Mouse (Mus musculus): ENCODE measurements at regions not wholly inside any gene's neighbourhood (a gene's known extent, or its start where the extent isn't known, plus 50 kb on each side); places are given as distances from the start of the nearest gene placed in this dataset.
A peak's percentile ranks its signal among the peaks of the same experiment; 100 is the strongest.
"Not testable (repeated sequence)": the region's sequence is repeated elsewhere in the genome, so short reads cannot be mapped to it uniquely, and the experiment has no call there.

DNA sequence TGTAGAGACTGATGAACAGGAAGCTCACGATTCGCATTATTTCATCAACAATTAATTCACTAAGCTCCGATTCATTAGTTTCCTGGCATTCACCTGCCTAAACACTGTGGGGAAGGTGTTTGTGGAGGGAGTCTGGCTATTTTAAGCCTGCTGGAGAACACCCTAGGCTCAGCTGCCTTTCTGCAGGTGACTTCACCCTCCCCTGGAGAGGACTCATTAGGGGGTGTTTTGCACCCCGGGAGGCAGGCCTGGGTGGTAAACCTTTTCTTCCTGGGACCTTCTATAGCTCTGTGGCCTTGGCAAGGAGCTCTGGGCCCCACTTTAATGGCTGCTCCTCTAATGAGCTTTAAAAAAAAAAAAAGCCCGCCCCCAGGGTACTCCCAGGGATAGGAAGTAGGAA is 55.4 kb upstream of the Bnc1 start:
- DNase-seq (ENCODE audit: low spot score in 2 of 2), result no peak

DNA sequence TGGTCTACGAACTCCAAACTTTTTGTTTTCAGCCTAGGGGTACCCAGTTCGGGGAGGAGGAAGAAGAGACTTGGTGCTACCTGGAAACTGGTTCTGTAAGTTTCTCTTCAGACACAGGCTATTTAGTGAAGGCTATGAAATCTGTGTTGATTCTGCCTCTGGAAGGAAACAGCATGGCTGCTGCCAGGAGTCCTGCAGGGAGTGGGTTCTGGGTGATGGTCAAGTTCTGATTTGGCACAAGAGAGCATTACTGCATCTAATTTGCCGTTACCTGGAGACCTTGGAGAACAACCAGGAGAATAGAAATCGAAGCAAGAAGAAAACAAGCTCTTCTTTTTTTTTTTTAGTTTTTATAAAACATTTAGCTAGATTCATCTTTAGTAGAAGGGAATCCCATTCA is 61.3 kb upstream of the Bnc1 start:
- DNase-seq (ENCODE audit: low spot score in 2 of 2), result no peak

DNA sequence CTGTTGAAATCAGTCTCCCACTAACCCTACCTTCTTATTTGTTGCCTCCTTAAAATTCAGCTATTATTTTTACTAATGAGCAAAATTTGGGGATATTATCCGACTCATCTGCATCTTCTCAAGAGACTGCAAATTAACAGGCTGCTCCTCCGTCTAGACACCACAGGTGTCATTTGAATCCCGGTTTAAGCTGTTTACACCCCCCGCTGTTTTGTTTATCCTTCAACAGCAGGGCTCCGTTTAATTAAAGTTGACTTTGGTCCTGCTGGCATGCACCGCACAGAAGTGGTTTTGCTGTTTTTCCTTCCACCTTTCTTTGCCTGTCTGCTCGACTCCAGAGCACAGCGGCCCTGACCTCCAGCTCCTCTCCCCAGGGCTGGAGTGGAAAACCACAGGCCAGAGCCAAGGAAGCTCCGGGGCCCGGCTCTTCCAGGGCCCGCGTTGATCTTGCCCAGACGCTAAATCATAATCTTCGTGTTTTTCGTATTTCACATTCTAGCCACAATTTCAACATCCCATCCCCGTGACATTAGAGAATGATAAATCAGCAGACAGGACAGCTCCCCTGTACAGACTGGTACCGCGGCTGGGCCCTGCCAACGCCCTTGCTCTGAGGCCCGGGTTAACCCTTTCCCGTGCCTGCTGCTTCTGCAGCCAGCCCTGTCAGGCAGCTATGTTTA is 64.6 kb upstream of the Bnc1 start:
- no peak for DNase-seq (ENCODE audit: low spot score in 2 of 2)

DNA sequence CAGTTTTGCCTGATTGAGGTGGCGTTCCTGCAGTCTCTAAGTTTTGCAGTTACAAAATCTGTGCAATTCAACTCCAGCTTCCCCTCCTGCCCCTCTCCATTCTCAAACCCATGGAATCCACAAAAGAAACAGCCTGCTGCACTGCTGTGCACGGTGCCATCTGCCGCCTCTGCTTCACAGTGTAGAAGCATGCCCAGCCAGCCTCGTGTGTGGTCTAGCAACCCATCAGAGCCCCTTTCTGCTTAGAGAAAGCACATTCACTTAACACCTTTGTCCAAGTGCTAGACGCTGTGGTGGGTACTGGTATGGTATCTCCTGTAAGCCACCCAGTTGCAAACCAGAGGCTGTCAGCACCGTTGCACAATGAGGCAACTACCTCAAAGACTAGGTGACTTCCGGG is 71.3 kb upstream of the Bnc1 start:
- no peak for DNase-seq (ENCODE audit: low spot score in 2 of 2)

DNA sequence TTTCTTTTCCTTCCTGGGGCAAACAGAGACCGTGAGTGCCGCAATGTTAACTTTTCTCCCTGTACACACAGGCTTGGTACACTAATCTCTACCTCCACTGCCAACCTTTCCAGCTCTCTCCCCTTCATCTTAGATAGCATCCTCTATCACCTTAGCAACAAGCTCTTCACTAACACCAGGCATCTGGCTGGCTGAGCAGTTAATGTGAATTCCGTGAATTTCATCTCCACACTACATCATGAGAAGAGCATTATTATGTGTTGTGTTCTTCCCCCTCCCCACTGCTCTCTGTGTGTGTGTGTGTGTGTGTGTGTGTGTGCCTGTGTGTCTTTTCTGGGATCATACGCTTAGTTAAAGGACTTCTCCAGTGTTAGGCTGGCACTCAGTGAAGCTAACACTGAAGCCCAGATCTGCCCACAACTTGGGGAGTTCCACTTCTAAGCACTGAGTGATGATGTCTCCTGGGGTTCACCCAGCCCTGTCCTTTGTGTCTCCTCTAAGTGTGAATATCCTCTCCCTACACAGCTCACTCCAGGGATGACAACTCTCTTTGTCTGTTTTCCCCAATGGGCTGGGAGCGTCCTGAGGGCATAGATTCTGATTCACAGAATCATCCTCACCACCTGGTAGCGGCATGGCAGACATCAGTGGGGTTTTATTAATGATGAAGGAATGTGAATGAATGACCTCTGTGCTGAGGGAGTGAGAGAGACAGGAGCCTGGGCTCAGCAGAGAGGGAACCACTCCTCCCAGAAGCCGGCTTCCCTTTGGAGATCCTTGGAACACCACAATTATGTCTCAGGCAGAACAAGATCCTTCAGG is 77.7 kb upstream of the Bnc1 start:
- DNase-seq (ENCODE audit: low spot score in 2 of 2), result no peak

DNA sequence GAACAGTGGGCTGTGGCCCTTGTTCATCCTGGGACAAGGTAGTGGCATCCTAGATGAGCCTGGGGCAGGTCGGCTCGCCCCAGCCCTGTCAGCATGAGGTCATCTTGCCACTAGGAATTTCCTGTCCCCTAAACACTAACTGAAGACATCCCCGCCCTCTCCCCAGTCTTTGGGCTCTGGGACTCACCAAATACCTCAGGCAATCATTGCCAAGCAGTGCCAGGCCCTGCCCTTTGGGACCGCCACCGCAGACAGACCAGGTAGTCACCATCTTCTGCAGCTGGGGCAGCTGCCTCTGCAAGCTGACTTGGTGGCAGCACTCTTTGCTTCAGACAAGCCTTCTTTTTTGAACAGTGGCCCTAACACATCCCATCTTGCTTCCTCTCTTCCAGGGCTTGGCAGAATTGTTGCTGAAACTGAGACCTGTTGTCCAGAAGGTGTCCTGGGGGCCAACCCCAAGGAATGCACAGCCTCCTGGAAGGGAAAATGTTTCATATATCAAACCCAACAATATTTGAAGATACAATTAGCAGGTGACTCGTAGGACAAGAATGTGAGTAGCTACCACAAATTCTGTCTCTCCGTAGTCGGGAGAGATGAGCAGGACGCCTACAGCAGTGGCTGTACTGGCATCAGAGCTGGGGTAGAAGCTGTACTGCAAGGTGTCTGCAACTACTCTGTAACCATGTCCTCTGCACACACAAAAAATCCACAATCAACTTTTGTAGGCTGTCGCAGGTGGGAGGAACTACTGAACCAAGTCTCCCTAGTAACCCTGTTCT is 79.0 kb upstream of the Bnc1 start:
- no peak for DNase-seq (ENCODE audit: low spot score in 2 of 2)

DNA sequence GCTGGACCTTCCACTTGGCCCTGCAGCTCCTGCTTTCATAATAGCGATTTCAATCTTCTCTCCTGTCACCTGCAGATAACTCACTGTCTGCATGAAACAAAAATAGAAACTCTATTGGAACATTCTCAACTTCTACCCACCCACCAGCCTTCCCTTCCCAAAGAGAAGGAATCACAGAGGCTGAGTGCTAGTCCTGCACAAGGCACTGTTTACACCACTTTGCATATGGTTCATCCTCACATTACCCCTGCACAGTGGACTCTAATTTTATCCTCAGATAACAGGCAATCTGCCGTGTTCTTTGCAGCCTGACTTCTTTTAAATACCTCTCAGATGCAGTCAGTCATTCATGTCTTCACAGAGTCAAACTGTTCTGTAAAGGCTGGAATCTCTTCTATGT is 83.3 kb upstream of the Bnc1 start:
- DNase-seq (ENCODE audit: low spot score in 2 of 2), result no peak

DNA sequence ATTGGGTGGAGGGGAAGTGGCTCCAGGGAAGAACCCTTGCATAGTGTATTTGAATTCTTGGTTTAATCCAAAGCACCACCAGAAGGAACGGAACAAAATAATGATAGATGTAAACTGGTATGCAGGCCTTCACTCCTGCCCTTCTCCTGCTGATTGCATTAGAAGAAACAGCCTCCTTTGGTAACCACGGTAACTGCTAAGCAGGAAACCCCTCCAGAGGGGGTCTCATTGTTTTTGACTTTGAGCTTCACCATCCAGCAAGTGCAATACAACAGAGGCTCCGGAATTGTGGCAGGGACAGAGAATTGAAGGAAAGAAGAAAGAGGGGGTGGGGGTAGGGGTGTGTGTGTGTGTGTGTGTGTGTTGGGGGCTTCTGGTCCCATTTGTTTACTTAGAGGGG is 89.8 kb upstream of the Bnc1 start:
- no peak for DNase-seq (ENCODE audit: low spot score in 2 of 2)

DNA sequence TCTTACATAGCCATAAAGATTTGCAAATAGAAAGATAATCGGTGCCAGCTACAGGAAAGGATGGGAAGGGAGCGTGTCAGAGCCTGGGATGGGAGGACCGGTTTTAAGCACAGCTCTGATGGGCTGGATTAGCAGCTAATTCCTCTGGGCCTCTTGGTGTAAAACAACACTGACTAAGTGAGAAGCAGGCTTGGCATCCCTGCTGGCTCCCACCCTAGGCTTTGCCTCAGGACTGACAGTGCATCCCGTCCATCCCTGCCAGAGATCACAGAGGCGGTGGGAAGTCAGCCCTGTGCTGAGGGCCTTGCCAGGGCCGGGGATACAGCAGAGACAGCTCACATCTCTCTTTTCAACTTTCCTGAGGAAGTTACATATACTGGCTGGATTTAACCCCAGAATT is 90.8 kb upstream of the Sh3gl3 start:
- no peak for DNase-seq (ENCODE audit: low spot score in 2 of 2)

DNA sequence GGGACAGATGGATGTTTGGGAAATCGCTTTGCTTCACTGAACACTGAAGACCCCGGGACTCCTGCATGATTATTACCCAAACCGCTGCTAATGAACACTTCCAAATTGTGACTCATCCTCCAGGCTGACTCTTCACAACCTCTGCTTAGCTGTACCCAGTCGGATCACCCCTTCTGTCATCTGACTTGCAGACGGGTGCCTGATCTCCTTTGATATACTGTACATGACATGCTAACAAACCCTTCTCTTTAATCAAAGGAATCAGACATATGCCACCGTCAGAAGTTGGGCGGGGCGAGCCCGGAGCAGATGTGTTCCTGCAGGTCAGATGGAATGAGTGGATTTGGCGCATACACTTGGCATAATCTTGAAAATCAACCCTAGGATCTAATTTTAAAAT is 89.2 kb upstream of the Sh3gl3 start:
- DNase-seq (ENCODE audit: low spot score in 2 of 2), result no peak

DNA sequence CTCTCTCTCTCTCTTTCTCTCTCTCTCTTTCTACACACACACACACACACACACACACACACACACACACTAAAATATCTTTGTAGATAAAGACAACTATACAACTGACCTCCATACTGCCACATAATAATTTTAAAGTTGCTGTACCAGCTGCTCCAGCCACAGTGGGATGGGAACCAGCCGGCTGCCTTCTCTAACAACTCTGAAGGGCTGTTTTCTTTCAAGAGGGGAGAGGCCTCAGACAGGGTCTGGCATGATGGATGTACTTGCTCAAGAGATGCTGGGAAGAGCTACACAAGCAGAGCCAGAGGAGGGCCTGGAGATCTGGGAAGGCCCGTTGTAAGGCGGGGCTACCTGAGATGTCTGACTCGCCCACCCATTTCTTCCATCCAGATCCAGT is 88.4 kb upstream of the Sh3gl3 start:
- DNase-seq (ENCODE audit: low spot score in 2 of 2), result no peak

DNA sequence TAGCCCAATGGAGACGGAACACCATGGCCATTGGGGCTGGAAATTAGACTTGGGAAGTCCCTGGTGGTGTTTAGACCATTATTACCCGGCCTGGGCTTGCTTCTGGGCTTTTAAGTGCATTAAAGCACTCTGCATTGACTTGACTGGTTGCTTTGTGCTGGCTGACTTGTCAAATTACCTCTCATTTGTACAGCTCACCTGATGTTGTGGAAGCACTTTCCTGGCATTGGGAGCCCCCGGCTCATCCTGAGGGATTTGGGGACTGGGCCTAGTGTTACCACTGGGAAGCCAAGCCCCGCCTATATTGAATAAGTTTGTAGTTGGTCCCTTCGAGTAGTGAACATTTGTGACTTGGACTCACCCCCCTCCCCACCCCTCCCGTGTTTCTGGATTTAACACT is 75.5 kb upstream of the Sh3gl3 start:
- no peak for DNase-seq (ENCODE audit: low spot score in 2 of 2)

DNA sequence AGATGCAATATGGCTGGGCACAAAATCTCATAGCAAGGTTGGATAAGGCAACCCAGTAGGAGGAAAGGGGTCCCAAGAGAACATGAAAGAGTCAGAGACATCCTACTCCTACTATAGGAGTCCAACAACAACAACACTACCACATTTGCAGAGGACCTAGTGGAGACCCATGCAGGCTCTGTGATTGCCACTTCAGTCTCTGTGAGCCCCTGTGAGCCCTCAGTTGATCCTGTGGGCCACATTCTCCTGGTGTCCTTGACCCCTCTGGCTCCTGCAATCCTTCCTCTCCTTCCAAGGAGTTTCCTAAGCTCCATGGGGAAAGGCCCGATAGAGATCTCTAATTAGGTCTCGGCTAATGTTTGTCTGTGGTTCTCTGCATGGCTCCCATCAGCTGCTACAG is 72.3 kb upstream of the Sh3gl3 start:
- DNase-seq (ENCODE audit: low spot score in 2 of 2), result no peak

DNA sequence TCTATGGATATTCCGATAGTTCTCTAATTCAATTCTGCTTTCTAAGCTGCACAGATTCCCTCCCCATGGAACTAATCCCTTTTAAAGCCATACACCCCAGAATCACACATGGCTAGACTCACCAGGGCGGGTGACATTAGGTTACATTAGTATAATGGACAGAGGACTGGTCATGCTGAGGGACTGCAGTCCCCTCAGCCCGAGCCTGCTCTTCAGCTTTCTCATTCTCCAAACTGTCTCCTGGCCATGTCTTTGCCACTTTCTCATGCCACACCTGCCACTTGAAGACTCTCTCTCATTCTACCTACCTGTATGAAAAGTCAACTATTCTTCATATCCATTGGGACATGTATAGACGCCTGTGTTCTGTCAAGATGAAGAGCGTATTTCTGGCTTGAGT is 68.0 kb upstream of the Sh3gl3 start:
- DNase-seq (ENCODE audit: low spot score in 2 of 2), result no peak

DNA sequence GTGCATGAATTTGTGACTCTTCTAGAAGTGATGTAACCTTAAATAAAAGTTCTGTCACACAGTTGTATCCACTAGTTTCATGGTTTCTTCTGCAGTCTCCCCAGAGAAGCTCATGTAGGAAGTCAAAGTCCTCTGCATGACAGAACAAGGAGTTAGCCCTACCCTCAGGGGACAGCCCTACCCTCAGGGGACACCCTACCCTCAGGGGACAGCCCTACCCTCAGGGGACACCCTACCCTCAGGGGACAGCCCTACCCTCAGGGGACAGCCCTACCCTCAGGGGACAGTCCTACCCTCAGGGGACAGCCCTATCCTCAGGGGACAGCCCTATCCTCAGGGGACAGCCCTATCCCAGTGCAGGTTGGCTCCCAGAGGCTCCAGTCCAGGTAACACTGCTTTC is 64.5 kb upstream of the Sh3gl3 start:
- DNase-seq (ENCODE audit: low spot score in 2 of 2), result not testable (repeated sequence)

DNA sequence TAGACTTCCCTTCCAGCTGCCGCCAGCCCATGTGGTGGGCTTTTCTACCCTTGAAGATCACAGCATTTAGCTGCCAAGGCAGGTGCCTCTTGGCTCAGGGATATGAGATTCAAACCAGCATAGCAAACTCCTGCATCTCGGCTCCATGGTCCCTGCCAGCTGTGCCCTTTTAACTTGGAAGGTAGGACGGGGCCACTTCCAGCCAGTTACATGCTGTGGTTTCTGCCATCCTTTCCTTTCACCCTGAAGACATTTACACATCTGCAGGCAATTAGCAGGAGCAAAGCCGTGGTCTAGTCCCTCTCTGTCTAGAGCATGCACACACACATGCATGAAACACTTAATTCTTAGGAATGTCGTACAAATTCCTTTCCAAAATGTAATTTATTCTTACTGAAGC is 64.1 kb upstream of the Sh3gl3 start:
- no peak for DNase-seq (ENCODE audit: low spot score in 2 of 2)

DNA sequence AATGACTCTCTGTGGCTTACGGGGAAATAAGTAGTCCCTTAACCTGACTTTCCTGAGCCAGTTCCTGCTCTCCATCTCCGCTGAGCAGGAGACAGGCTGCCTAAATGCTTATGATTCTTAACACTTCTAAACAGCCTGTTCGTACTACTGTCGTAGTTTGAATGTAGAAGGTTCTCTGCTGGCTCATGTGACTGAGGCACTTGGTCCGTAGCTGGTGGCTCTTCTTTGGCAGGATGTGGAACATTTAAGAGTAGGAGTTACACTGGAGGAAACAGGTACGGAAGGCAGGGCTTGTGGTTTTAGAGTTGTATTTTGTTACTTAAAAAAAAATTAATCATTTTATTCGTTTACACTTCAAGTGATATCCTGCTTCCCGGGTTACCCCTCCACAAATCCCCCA is 63.7 kb upstream of the Sh3gl3 start:
- no peak for DNase-seq (ENCODE audit: low spot score in 2 of 2)

DNA sequence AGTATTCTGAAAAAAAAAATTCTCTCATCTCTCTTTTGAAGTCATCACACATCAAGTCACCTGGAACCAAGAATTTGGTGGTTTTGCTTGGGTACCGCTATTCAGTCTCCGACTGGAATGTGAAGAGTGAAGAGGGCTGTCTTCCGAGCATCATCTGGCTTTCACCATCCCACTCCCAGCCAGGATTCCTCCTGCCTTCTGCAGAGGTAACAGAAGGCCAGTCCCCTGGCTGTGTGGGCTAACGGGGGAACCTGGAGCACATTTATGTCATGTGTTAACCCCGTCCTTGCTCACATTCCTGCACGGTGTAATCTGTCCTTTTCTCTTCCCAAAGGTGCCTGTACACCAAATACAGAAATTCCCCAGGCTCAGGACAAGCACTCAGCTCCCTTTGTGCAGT is 61.6 kb upstream of the Sh3gl3 start:
- DNase-seq (ENCODE audit: low spot score in 2 of 2), result no peak

DNA sequence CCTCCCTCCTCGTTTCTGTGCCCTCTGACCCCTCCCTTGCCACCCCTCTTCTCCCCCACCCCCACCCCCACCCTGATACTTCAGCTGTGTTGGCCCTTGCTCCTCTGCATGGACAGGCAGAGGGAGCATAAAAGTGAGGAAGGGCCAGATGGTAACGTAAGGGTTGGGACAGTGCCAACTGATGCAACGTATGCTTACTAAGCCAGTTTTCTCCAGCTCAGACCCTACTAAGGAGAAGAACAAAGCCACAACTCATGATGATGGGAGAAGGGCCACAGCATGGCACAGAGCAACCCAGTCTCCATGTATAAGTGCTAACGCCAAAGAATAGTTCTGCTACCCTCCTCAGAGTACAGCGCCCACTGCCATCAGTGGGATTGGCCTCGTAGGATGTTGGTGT is 58.0 kb upstream of the Sh3gl3 start:
- DNase-seq (ENCODE audit: low spot score in 2 of 2), result no peak

DNA sequence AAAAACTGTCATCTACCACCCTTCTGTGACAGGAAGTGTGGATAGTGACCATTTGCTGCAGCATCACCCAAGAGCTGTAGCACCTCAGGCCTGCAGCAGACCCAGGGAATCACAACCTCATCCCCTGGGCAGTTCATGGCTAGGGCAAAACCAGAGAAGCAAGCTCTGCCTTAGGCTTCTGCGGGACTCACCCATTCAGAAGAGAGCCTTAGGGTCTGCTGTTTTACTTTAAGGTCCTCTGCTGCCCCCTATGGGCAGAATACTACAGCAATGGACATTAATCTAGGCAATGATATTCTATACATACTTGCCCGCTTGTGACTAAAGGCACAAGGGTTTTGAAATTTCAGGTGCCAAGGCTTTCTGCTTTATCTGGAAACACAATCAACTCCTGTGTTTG is 54.4 kb upstream of the Sh3gl3 start:
- peak; percentile 50 to 75 for DNase-seq (ENCODE audit: low spot score in 2 of 2)

DNA sequence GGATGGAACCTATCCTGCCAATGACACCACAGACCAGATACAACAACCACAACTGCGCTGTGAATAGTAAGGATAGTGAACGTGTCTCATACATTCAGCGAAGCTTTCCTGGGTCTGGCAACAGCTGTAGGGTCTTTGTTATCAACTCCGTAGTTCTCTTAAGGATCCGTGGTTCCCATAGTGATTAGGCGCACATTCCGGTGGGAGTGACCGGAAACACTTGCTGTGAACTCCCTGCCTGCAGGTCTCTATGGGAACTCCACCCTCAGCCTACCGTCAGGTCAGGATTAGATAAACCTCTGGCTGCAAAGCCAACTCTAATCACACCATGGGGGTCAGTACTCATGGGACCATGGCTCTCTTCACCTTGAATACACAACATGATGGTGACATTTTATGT is 53.8 kb upstream of the Sh3gl3 start:
- DNase-seq (ENCODE audit: low spot score in 2 of 2), result no peak

DNA sequence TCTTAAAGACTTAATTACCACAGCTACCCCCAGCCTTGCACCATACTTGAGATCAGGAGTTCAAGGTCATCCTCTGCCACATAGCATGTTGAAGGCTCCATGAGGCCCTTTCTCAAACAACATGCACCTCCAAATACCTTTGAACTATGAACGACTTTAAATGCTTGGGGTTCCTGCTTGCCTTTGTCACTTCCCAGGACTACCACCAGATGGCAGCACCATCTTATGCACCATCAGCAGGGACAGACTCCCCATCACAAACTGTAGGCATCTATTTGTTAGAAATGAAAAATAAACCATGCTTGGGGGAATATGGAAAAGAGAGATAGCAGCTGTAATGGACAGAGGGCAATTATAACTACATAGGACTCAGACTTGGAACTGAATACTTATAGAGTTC is 51.9 kb upstream of the Sh3gl3 start:
- DNase-seq (ENCODE audit: low spot score in 2 of 2), result peak; percentile 11 to 60
